Mouse (Mus musculus) CD4-positive, CD25-positive, alpha-beta regulatory T cell, adult 2 months (primary cell): ENCODE measurements around the gene Gm37240.

ENCODE experiments used
- DNase-seq: peaks from one replicate; pipeline ENCODE4 v3.0.0-alpha.2; 2012; ENCODE audit warnings: low read depth, low spot score

Gm37240 gene

DNA sequence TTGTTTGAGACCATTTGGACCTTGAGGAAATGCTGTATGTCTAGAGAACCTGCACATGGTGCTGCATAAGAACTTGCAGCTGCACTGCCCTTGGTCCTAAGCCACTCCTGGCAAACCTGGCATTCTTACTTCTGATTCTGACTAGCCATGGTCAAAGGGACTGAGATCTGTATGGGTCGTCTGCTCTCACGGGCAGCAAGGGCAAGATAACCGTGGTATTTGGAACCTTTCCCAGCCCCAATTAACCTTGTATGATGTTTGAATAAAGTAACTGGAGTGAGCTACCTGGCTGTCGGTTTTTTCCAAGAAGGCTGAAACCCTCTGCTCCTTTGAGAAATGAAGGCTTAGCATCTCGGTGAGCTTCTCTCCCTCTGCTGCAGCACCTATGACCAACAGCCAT is 8.4 kb downstream of the Gm37240 start:
- DNase-seq: no peak

DNA sequence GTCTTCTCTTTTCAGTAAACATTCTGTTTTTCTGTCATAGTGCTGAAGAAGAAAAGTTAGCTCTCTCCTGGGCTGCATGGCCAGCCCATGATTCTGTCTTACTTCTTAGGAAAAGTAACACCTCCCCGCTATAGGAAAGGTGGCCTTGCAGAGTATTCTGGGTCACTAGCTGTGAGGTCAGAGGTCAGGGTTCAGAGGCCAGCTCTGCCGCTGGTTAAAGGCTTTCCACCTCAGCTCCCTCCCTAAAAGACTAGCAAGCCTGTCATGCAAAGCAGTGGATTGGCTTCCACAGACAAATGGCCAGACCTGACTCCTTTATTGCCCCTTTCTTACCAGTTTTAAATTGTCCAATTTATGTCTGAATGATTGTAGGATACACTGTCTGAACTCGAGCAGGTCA is 23.3 kb downstream of the Gm37240 start:
- no peak for DNase-seq

DNA sequence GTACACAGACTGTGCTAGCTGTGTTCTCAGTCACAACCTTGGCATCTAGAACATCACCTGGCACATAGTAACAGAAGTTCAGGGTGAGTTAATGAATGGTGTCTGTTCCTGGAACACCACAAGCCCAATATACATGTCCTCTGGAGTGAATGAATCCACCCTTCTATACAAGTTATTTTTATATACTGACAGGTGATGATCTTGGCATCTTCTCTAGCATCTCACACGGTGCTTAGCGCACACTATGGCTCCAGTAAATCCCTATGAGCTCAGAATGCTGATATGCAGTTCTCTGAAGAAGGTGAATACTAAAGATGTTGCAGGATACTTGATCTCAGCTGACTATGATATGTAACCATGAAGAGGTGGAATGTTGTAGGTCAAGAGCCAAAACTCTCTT is 24.4 kb downstream of the Gm37240 start:
- DNase-seq: no peak

DNA sequence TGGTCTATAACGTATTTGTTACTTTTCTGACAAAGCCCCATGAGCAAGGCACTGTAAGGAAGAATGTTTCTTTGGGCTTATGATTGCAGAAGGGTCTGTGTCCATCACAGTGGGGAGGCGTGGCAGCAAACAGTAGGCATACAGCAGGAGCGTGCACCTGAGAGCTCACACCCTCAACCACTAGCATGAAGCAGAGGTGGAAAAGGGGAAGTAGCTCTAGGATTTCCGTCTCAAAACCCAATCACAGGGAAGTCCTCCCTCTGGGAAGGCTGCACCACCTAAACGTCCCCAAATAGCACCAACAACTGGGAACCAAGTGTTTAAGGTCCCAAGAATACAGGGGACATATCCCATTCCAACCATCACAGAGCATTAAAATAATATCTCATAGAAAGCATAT is 26.3 kb downstream of the Gm37240 start:
- no peak for DNase-seq

DNA sequence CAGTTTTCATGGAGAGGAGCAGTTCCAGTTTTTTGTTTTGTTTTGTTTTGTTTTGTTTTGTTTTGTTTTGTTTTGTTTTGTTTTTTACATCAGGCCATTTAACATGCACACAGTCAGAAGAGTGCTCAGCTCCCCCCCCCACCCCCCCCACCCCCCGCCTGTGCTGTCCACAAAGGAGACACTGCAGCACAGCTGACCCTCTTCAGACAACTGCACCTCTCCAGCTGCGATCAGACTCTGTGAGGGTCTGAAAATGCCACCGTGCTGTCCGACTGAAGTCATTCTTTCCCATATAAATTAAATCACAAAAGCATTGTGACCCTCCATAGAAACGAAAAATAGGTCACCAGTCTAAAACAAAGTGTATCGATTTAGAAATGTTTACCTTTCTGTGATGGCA is 28.0 kb downstream of the Gm37240 start:
- no peak for DNase-seq

DNA sequence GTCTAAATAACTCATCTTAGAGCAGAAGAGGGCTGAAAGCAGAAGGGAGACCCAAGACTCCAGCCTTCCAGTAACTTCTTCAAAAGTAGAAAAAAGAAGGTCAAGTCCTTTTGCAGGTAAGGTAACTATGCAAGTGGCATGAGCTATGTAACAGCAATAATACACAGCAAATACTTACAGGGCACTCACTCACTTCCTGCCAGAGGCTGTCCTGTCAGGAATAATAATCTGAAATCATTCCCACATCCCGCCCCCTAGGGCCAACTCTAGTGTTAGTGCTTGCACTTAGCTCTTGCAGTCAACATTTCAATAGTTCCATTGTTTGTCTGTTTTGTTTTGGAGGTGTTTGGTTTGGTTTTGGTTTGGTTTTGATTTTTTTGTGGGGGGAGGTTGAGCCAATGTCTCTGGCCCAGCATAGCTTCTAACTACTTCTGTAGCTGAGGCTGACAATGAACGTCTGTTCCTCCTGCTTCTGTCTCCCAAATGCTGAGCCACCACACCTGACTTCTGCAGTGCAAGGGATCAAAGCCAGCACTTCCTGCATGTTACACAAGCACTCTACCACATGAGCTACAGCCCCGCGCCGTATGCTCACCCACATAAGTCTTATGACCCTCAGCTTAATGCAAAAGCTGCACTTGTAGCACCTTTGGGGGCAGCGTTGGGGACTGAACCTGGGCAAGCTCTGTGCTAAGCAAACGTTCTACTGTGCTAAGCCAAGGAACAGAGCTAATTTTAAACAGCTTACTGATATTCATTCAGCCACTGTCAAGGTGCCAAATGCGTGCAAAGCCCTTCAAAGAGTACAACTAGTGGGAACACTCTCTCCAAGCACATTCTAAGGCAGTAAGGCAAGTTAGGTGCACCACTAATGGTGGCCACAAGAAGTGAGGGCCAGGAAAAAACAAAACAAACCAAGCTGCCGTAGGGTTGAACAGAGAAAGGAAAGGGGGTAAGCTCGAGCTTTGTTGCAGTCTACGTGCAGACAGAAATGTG is 28.9 kb downstream of the Gm37240 start:
- peak; percentile 2 for DNase-seq

DNA sequence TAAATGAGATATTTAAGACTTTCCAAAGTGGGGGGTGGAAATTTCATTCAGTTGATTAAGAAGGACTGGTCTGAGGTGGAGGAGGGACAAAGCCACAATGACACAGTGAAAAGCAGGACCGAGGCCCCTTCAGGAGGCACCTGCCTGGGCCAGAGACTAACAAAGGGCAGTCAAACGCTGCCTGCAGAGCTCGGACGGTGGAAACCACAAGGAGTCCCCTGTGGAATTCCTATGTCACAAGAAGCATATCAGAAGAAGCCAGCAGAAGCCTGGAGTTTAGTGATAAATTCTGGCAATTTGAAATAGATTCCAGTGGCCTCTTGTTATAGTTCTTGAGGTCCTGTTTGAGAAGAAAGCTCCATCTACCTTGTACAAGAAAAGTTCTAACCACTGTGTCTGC is 30.2 kb downstream of the Gm37240 start:
- DNase-seq: no peak

DNA sequence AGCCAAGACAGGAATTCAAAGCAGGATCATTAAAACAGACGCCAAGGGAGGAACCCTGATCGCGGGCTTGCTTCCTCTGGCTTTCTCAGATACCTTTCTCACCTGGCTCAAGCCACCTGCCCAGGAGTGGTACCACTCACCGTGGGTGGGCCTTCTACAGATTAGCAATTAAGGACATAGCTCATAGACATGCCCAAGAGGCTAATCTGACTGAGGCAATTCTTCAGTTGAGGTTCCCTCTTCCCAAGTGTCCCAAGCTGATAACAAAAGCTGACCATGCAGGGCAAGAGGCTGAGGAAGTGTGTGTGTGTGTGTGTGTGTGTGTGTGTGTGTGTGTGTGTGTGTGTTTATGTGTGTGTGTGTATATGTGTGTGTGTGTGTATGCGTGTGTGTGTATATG is 31.4 kb downstream of the Gm37240 start:
- DNase-seq: no peak

DNA sequence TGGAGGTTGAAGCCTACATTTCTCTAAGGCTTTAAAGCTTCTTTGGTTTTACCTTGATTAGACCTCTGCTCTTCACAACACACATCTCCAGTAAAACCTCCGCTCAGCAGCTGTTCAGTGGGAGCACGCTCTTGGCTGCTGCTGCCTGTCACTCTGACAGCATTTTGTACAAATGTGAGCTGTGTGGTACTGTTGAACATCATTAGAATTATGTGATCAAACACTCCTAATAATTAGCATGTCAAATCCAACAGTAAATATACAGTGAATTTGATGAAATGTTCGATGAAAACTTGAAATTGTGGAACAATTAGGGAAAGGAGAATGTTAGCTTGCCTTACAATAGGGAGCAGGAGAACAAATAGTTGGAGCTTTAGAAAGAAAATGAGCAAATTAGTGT is 32.3 kb downstream of the Gm37240 start:
- no peak for DNase-seq

DNA sequence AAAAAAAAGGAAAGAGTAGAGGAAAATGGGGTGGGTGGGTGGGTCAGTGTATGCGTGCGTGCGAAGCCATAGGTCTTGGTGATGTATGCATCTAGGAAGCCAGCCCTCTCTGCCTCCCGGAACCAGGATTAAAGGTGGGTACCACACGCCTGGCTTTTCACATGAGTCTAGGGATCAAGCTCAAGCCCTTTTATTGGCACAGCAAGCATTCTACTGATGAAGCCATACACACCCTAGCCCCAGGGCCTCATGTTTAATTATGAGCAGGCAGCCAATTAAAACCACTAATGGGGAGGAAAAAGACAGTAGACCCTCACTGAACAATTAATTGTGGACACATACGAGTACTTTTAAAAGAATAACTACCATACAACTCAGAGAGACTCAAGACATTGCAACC is 33.2 kb downstream of the Gm37240 start:
- DNase-seq: no peak

DNA sequence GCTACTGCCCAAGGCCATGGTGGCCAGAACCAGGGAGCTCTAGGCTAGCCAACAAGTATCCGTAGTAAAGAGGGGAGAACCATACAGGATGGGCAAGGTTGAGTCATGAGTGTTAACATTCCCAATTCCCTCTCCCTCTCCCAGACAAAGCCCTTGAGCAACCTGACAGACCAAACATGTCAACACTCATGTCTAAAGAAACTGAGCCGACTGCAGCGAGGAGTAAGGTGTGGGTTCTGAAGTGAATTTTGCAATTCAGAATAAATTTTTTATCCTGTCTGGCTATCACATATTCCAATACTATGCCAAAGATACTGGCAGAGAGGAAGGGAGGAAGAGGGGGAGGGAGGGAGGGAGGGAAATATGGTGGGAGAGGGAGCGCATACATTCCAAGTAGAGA is 33.6 kb downstream of the Gm37240 start:
- DNase-seq: no peak

DNA sequence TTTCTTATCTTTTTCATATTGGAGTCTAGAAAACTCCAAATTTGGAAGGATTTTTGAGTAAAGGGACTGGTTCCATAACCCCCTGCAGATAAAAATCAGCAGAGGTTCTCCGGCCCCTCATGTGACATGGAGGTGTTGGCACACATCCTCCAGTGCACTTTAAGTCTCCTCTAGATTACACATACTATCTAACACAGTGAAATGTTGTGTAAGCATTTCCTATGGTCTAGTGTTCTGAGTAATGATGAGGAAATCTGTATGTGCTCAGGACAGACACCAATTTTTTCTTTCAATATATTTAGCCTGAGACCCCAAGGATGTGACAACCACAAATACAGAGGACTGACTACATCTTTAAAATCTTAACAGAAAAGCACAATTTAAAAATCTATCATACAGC is 37.2 kb downstream of the Gm37240 start:
- DNase-seq: no peak

DNA sequence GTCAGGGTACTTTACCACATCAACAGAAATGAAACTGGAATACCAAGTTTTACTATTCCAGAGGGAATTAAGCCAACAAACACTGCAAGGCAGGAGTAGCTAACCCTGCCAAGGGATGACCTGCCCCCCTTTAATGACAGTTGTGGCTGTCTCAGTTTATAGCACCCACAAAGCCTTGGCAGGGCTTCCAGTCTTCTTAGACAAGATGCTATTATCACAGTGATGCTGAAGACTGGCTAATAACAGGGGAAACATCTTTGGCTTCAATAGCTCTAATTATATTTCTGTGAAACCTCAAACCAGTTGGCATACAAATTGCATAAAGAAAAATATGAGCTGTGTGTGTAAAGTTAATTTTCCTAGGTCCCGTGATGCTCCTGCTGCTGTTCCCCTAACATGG is 41.0 kb downstream of the Gm37240 start:
- no peak for DNase-seq

DNA sequence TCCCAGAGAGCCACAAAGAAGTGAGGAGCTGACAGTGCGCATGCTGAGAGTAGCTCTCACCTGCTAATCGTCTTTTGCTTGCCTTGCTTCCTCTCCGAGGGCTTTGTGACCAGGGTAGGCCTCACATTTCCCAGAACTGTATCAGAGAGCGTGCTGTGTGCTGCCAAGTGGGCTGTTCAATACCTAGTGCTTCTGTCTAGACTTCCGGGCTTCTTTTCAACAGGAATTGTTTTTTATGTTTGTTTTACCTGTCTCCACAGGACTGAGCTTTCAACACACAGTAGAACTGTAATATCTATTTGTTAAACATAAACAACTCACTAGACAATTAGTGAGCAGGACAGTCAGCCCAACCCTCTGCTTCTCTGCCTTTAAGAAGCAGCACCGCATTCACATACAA is 42.0 kb downstream of the Gm37240 start:
- no peak for DNase-seq

DNA sequence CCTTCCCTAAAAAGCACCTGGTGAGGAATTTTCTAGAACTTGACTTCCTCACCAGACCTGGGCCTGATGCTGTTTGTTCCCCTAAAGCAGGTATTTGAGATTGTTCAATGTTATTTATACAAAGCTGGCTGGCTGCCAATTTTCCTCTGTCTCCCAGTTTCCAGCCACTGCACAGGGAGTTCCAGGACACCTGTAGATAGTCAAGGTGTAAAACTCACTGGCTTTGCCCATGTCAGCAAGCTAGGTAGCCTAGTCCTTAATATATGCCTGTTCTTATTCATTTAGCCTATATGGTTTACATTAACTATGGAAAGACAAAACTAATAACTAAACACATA is 44.5 kb downstream of the Gm37240 start:
- DNase-seq: no peak

DNA sequence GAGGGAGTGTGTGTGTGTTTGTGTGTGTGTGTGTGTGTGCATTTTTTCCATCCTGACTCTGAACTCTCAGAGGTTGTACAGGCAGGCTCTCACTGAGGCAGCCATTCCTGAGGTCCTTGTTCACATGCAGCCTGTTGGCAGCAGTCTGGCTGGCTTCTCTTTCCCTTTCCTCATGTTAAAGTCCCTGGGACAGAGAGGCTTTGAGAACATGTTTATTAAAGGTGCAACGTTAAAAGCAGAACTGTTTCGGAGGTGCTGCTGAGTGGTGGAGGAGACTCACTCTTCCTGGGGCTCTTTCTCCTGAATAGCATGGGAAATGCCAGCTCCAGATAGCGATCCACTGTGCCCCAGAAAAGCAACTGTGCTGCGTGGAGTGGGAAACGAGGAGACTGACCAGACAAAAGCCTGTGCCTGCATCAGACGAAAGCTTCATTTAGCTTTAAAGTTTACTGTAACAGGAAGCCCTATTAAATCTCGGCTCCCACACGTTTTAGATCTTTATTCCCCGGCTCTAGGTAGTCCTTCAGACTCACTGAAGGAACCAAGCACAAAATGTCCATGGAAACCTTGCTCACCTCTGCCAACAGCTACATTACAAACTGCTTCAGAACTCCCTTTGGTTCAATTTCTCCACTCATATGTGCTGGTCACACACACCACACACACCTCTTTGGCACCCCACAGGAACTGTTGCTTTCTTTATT is 45.0 kb downstream of the Gm37240 start:
- no peak for DNase-seq

DNA sequence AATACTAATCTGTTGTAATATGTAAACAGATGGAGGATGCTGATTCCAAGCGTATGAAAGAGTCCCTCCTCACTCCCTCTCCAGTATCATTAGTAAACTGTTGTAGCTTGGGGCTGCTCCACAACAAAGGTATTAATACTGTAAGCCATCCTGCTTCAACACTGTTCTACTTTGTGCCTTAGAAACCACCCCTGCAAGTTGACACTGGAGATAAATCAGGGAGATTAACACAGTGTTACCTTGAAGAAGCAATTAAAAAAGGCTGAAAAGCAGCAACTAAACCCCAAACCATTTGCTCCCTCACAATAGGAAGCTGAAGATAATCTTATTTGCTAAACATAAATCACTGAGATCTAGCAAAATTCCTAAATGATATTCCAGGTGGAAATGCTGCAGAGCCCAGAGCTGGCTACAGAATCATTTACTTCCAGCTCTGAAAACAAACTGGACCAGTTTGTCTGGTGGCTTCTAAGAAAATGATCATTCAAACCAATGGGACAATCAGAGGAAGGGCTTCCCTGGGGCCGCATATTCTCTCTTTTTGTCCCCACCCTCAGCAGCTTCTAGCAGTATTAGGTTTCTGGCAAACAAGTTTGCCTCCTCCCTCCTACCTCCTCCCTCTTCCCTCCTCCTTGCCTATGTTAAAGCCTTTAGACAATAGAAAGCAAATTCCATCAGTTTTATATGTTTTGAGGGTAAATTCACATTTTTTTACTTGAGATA is 45.7 kb downstream of the Gm37240 start:
- no peak for DNase-seq

DNA sequence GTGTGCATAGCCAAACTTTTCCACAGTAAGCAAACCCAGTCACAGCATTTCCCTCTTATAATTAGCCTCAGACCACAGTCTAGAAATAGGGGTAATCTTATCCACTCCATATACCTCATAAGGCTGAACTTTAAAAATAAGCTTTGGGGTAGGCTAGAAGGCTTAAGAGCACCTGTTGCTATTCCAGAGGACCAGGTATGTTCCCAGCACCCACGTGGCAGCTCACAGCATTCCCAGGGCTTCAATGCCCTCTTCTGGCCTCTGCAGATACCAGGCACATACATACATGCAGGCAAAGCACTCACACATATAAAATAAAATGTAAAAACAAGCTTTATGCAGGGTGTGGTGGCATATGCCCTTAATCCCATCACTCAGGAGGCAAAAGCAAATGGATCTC is 53.7 kb downstream of the Gm37240 start:
- DNase-seq: no peak

DNA sequence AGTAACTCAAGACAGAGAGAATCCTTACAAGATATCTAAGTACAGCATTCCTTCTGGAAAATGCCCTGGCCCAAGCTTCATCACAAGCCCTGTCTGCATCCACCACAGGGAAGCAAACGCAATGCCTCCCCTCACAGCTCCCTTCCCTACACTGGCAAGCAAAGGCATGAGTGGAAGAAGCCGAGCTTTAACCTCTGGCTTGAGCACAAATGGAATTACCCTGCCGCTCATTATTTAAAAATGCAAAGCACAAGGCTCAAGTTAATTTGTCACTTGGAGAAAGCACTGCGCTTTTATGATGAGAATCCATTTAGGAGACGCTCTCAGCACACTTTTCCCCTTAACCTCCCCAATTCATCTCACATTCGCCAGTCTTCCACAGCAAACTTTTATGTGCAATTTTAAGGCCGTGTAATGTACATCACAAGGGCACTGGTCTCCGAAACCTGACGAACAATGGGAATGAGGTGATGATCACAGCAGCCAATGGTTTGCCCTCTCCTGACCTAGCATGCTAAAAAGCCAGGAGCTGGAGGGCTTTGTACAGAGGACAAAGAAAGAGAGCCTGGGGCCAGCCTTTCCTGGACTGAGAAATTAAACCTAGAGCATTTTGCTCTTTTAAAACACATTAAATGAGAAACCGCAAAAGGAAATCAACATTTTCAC is 54.7 kb downstream of the Gm37240 start:
- DNase-seq: no peak

DNA sequence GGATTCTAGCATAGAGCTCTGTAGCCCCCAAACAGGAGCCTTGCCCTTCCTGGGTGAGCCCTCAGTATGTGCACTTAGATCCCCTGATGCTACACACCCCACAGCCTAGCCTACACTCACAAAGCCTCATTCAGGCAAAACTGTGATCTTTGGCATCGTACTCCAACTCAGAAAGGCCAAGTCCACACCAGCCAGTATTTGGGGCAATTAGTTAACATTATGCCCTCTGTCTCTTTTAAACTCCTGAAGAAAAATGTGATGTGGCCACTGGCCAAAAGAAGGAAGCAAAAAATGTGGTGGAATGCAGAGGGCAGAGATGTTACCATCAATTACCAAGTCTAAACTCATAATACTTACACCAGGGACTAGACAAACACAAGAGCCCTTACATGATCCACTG is 55.5 kb downstream of the Gm37240 start:
- no peak for DNase-seq

DNA sequence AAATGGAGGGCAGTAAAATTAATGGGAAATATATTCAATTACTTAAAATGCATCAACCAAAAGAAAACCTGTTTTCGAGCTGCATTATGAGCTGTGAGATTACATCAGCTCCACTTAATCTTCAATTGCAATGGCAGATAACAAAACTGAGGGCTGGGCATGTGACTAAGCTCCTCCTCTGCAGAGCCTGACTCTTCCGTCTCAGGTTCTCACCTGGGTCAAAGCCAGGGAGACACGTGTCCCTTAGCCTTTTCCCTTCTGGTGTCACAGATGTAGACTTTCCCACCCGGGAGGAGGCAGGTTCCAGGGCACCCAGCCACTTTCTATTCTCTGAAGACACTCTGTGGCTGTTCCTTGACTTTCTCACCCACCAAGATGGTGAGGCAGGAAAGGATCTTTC is 58.3 kb downstream of the Gm37240 start:
- DNase-seq: no peak

DNA sequence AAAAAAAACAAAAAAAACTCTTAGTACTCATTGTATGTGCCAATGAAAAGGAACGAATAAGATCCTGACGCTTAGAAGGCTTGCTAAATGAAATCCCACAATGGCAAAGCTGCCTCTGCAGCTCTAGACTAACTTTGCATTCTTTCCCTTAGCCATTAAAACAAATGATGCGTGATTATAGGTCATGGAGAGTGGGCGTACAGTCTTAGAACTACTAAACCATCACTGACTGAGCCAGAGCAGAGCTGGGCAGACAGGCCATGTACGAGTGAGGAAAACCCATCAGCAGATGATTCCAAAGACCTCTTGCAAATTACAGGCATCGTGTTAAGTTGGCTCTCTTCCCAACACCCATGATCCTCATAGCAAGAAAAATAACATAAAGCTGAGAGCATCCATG is 59.5 kb downstream of the Gm37240 start:
- no peak for DNase-seq
